Mouse (Mus musculus): Measurements from ENCODE around the gene 4932411N23Rik.
"Not testable (repeated sequence)": the region's sequence is repeated elsewhere in the genome, so short reads cannot be mapped to it uniquely, and the experiment has no call there.

4932411N23Rik gene

DNA sequence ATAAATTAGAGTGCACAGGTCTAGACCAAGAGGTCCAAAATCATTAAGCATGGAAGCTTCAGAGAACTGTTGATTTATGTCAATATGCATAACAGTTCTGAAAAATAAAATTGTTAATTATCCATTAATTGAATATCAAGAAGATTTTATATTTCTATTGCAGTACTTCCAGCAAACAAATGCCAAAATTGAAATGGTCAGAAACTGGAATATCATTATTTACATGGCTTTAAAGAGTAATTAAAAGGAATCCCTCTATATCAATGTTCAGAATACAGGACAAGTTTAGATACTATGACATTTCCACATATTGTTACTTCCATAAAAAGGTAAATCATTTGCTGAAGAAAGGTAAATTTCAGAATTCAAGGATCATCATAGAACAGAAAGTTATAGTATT, at the start of gene 4932411N23Rik:
4932411N23Rik (minus strand) TSS at position 101 of the 400 bp plus-strand sequence.
- no peak for DNase-seq

DNA sequence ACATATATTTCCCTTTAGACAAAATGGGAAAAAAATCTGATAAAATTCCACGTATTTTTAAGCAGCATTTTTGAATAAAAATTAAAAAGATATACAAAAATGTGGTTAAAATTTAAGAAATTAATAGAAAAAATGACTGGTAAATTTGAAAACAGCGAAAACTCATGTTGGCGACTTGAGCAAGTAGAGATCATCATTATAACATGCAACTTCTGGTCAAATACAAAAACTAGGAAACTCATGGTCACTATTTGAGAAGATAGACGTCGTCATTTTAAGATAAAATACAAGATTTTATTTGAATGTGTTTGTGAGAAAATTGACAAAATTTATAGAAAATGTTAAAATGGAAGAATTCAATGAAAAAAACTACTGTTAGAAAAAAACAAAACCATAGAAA, 35.8 kb downstream of the 4932411N23Rik start:
- DNase-seq, result no peak

DNA sequence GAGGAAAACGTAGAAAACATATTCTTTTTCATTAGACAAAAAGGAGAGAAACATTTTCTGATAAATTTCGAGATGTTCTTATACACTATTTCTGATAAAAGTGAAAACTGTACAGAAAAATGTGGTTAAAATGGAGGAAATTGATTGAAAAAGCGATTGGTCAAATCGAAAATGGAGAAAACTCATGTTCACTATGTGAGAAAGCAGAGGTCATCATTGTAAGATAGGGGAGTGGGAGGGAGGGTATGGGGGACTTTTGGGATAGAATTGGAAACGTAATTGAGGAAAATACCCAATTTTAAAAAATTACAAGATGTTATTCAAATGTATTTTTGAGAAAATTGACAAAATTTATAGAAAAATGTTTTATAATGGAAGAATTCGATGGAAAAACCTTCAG, 38.0 kb downstream of the 4932411N23Rik start:
- DNase-seq, result peak; percentile 2

DNA sequence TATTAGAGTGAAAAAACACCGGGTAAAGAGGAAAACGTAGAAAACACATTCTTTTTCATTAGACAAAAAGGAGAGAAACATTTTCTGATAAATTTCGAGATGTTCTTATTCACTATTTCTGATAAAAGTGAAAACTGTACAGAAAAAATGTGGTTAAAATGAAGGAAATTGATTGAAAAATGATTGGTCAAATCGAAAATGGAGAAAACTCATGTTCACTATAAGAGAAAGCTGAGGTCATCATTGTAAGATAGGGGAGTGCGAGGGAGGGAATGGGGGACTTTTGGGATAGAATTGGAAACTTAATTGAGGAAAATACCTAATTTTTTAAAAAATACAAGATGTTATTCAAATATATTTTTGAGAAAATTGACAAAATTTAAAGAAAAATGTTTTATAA, 40.8 kb downstream of the 4932411N23Rik start:
- not testable (repeated sequence) for DNase-seq

GRCm38 (mm10) chrX:126773511-126773910, 42.2 kb downstream of the 4932411N23Rik start:
- DNase-seq, result not testable (repeated sequence)

Data from thymus, postnatal 14 days (tissue).